Mouse (Mus musculus) liver, embryonic 11.5 days (tissue): ENCODE measurements around the gene AI481877. TPM values are rescaled to one million over a fixed set of nuclear protein-coding genes. Genes with fewer than 3 reads are reported as not detected.
A peak's percentile ranks its signal among the peaks of the same experiment; 100 is the strongest.

ENCODE experiments used
- ATAC-seq: fragments of 200-750 bp; cut with Nextera tagmentation; replicated peaks from 2 replicates; pipeline ENCODE4 v1.8.0; 2017; ENCODE audit warnings: moderate number of reproducible peaks, mild to moderate bottlenecking, moderate TSS enrichment, moderate library complexity; ENCODE audit not compliant: low FRiP score
- DNase-seq: peaks from one replicate; pipeline ENCODE4 v3.0.0-alpha.2; 2017; ENCODE audit warnings: low spot score
- H3K27ac ChIP-seq: fragments of 300-500 bp; sonication (generic); 2 replicates; pipeline ENCODE4 v1.5.1; 2014; ENCODE audit warnings: mild to moderate bottlenecking, low read depth, low read length, control low read depth
- H3K27me3 ChIP-seq: fragments of 300-500 bp; sonication (generic); replicated peaks from 2 replicates; pipeline ENCODE4 v1.6.1; 2014; ENCODE audit warnings: low read length, mixed read lengths; ENCODE audit not compliant: control insufficient read depth, insufficient read depth
- H3K36me3 ChIP-seq: fragments of 300-500 bp; sonication (generic); 2 replicates; pipeline ENCODE4 v1.6.1; 2014; ENCODE audit warnings: mild to moderate bottlenecking, low read length, moderate library complexity, mixed read lengths; ENCODE audit not compliant: control insufficient read depth, insufficient read depth
- H3K4me1 ChIP-seq: fragments of 300-500 bp; sonication (generic); replicated peaks from 2 replicates; pipeline ENCODE4 v1.6.1; 2014; ENCODE audit warnings: low read length, mixed read lengths; ENCODE audit not compliant: control insufficient read depth, insufficient read depth
- H3K4me2 ChIP-seq: fragments of 300-500 bp; sonication (generic); 2 replicates; pipeline ENCODE4 v1.6.1; 2014; ENCODE audit warnings: mild to moderate bottlenecking, control low read depth, moderate library complexity
- H3K4me3 ChIP-seq: fragments of 300-500 bp; sonication (generic); 2 replicates; pipeline ENCODE4 v1.5.1; 2014; ENCODE audit warnings: low read depth, low read length, control low read depth
- H3K9ac ChIP-seq: fragments of 300-500 bp; sonication (generic); 2 replicates; pipeline ENCODE4 v1.6.1; 2014; ENCODE audit warnings: low read depth, low read length, control low read depth
- H3K9me3 ChIP-seq: fragments of 300-500 bp; sonication (generic); 2 replicates; pipeline ENCODE4 v1.6.1; 2016; ENCODE audit warnings: low read length, inconsistent platforms, mixed read lengths; ENCODE audit not compliant: control insufficient read depth
- WGBS: fragments of 180-500 bp; shearing (Covaris S2); extraction: QIAGEN DNeasy Blood & Tissue Kit; methylation state at CpG from one replicate; pipeline ENCODE4 v1.1.7; 2014; 5-methylcytosine and 5-hydroxymethylcytosine counted together
- polyA plus RNA-seq: library from polyadenylated mRNA; unstranded; fragments of >200 nt; fragmentation: Nextera tagmentation; extraction: Ambion mirVana; gene quantifications from 2 replicates; pipeline ENCODE4 v1.2.1, GENCODE M21; 2014

AI481877 gene
- polyA plus RNA-seq, 1 experiment from 2014 or later = not detected

- no peaks in the 10 kb centered on the region for H3K4me1 ChIP-seq
- H3K36me3 ChIP-seq = no peaks in the 10 kb centered on the region
- H3K9ac ChIP-seq = no peak overlapping the region
- H3K9me3 ChIP-seq = no peaks in the 10 kb centered on the region
- no peak for DNase-seq
- H3K27ac ChIP-seq = no peak overlapping the region
- no peak overlapping the region for H3K4me2 ChIP-seq
- ATAC-seq = no peak
- WGBS = 77% methylated on average over 3 of the region's 3 CpGs
- H3K27me3 ChIP-seq = no peaks in the 10 kb centered on the region
- H3K4me3 ChIP-seq = no peak overlapping the region
Measured at GRCm38 (mm10) chr4:59057929-59058328, 80.9 kb downstream of the AI481877 start.

- ATAC-seq (no peak), DNase-seq (no peak)
- Histone ChIP-seq H3K4me3 (no peak overlapping the region), H3K9me3 (no peaks in the 10 kb centered on the region), H3K27ac (no peak overlapping the region), H3K27me3 (no peaks in the 10 kb centered on the region), H3K4me2 (no peak overlapping the region), H3K9ac (no peak overlapping the region), H3K36me3 (no peaks in the 10 kb centered on the region), H3K4me1 (no peaks in the 10 kb centered on the region)
- WGBS = 54% methylated on average over 1 of the region's 1 CpGs
Measured at GRCm38 (mm10) chr4:59051081-59051480, 87.7 kb downstream of the AI481877 start.

- H3K36me3 ChIP-seq = no peaks in the 10 kb centered on the region
Measured at GRCm38 (mm10) chr4:59047222-59047621, 91.6 kb downstream of the AI481877 start.

GRCm38 (mm10) chr4:59043891-59044290 is 94.9 kb downstream of the AI481877 start:
- Histone ChIP-seq H3K4me3 (no peak overlapping the region), H3K9ac (no peak overlapping the region), H3K9me3 (no peaks in the 10 kb centered on the region), H3K36me3 (no peaks in the 10 kb centered on the region), H3K27ac (no peak overlapping the region), H3K4me1 (no peaks in the 10 kb centered on the region), H3K27me3 (no peaks in the 10 kb centered on the region), H3K4me2 (no peak overlapping the region)
- 74% methylated on average over 6 of the region's 6 CpGs for WGBS
- ATAC-seq (no peak), DNase-seq (no peak)

More at GRCm38 (mm10) chr4:59047222-59047621, 91.6 kb downstream of the AI481877 start:
- Histone ChIP-seq H3K27me3 (no peaks in the 10 kb centered on the region), H3K9ac (no peak overlapping the region), H3K4me3 (no peak overlapping the region), H3K27ac (no peak overlapping the region), H3K9me3 (no peaks in the 10 kb centered on the region), H3K4me1 (no peaks in the 10 kb centered on the region), H3K4me2 (no peak overlapping the region)
- ATAC-seq (no peak), DNase-seq (no peak)
- 51% methylated on average over 3 of the region's 3 CpGs for WGBS

GRCm38 (mm10) chr4:59043074-59043473 is 95.7 kb downstream of the AI481877 start:
- ATAC-seq (no peak), DNase-seq (no peak)
- Histone ChIP-seq H3K9me3 (no peaks in the 10 kb centered on the region), H3K27me3 (no peaks in the 10 kb centered on the region), H3K4me2 (no peak overlapping the region), H3K9ac (no peak overlapping the region), H3K36me3 (no peaks in the 10 kb centered on the region), H3K27ac (no peak overlapping the region), H3K4me1 (no peaks in the 10 kb centered on the region), H3K4me3 (no peak overlapping the region)
- 90% methylated on average over 5 of the region's 5 CpGs for WGBS

GRCm38 (mm10) chr4:59040397-59041287 is 98.1 kb downstream of the AI481877 start:
- no peak for ATAC-seq

GRCm38 (mm10) chr4:59037525-59037924 is 101.3 kb downstream of the AI481877 start:
- DNase-seq (no peak), ATAC-seq (no peak)
- WGBS = 63% methylated on average over 3 of the region's 3 CpGs
- no peak overlapping the region for H3K4me3 ChIP-seq
- no peak overlapping the region for H3K4me2 ChIP-seq
- H3K27me3 ChIP-seq = no peaks in the 10 kb centered on the region
- no peaks in the 10 kb centered on the region for H3K36me3 ChIP-seq
- 0 out of 2 replicates have a peak, but pooled peaks cover 2% of the 10 kb centered on the region for H3K9me3 ChIP-seq
- H3K27ac ChIP-seq = no peak overlapping the region
- peaks cover 8% of the 10 kb centered on the region; the same call in 1 of the 2 replicates for H3K4me1 ChIP-seq
- H3K9ac ChIP-seq = no peak overlapping the region

More at GRCm38 (mm10) chr4:59040397-59041287, 98.1 kb downstream of the AI481877 start:
- DNase-seq = no peak
- no peaks in the 10 kb centered on the region for H3K27me3 ChIP-seq
- no peaks in the 10 kb centered on the region for H3K36me3 ChIP-seq
- H3K9ac ChIP-seq = no peak overlapping the region
- no peak overlapping the region for H3K27ac ChIP-seq
- WGBS = 82% methylated on average over 11 of the region's 11 CpGs
- no peaks in the 10 kb centered on the region for H3K9me3 ChIP-seq
- no peak overlapping the region for H3K4me2 ChIP-seq
- H3K4me1 ChIP-seq = peaks cover 8% of the 10 kb centered on the region; the same call in 1 of the 2 replicates
- no peak overlapping the region for H3K4me3 ChIP-seq

- Histone ChIP-seq H3K4me1 (peaks cover 8% of the 10 kb centered on the region; the same call in 1 of the 2 replicates), H3K4me2 (peak overlapping the region; percentile 34; the same call in 1 of the 2 replicates), H3K4me3 (peak overlapping the region; percentile 18; the same call in 1 of the 2 replicates), H3K36me3 (no peaks in the 10 kb centered on the region), H3K9ac (no peak overlapping the region), H3K9me3 (0 out of 2 replicates have a peak, but pooled peaks cover 2% of the 10 kb centered on the region), H3K27me3 (no peaks in the 10 kb centered on the region), H3K27ac (no peak overlapping the region)
- WGBS = 29% methylated on average over 13 of the region's 13 CpGs
- ATAC-seq (peak; percentile 47), DNase-seq (peak; percentile 75)
Measured at GRCm38 (mm10) chr4:59036490-59037127, 102.2 kb downstream of the AI481877 start.
